In the genomic region with DNA sequence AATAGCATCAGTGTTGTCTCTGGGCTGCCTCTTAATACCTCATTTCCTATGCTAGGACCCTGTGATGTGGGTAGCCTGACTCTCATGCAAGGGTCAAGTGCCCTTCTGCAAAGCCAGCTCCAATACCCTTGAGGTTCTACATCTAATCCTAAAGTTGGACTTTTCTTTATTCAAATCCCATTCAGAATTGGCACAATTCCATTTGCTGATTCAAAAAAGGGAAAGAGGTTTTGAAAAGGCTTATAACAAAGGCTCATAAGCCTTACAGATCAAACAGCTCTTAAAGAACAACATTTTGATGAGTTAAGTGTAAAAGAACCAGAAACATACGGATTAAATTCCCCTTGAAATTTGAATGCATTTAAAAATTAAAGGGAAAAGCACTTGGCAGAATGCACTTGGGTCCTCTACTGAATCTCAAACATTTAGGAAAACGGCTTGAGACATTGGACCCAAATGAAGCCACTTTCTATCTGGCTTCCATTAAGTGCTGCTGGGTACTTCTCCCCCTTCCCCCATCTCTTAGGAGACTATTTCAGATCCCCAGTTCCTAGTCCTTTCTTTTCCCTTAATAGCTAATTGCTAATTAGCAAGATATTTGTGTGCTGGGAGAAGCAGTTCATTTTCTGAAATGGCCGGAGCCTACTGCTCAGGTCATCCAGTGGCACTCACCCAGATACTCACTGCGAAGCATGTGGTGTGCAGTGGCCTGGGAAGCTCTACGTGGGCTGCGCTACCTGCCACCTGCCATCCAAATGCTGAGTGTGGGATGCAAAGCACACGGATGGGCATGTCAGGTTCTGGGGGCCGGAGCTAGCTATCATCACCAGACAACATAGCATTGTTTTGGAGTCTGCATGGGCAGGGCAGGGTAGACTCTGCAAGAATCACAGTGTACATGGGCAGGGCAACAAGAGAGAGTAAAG, we compare ENCODE assay signal across 20 mouse cellular contexts.
DNase-seq lines count a peak whose midpoint lies in the region; ATAC-seq and TF ChIP-seq lines count a peak whose summit lies in the region.
"Had no signal": no experiment of that assay in that cellular context is flagged by ENCODE, and none has a peak within 500 bp of the region (broad histone marks: within the 10 kb centered on the region; RNA-seq: fewer than 3 reads in every experiment).

No protein-coding gene starts in this region.

- H3K4me2 ChIP-seq in forebrain, embryonic 12.5 days = no peak overlapping the region
- no peak overlapping the region for H3K4me2 ChIP-seq in forebrain, embryonic 11.5 days (ENCODE audit: low read depth, low read length, severe bottlenecking)
- no peak overlapping the region for H3K4me2 ChIP-seq in midbrain, embryonic 14.5 days (ENCODE audit: low read length)
- H3K4me2 ChIP-seq in midbrain, postnatal 0 days (ENCODE audit: low read depth, low read length, poor library complexity, severe bottlenecking) = no peak overlapping the region
- no peak overlapping the region for H3K4me2 ChIP-seq in neural tube, embryonic 15.5 days
- H3K4me2 ChIP-seq: embryonic facial prominence, embryonic 15.5 days; heart, embryonic 12.5 days; intestine, embryonic 15.5 days; liver, embryonic 11.5 days; lung, embryonic 15.5 days had no signal

- H3K36me3 ChIP-seq in forebrain, embryonic 12.5 days (replicated peaks) = no peaks in the 10 kb centered on the region
- no peaks in the 10 kb centered on the region for H3K36me3 ChIP-seq in forebrain, embryonic 11.5 days (ENCODE audit: control insufficient read depth, insufficient read depth, low read length)
- no peaks in the 10 kb centered on the region for H3K36me3 ChIP-seq in midbrain, embryonic 14.5 days (ENCODE audit: control insufficient read depth, insufficient read depth, low read length)
- H3K36me3 ChIP-seq in midbrain, postnatal 0 days (ENCODE audit: insufficient read depth, low read length) = no peaks in the 10 kb centered on the region
- no peaks in the 10 kb centered on the region for H3K36me3 ChIP-seq in neural tube, embryonic 15.5 days
- H3K36me3 ChIP-seq: embryonic facial prominence, embryonic 15.5 days; forebrain, embryonic 10.5 days; heart, embryonic 12.5 days; intestine, embryonic 15.5 days; limb, embryonic 10.5 days; lung, embryonic 15.5 days had no signal

- H3K27ac ChIP-seq in forebrain, embryonic 12.5 days = no peak overlapping the region
- H3K27ac ChIP-seq in forebrain, embryonic 11.5 days (ENCODE audit: low read depth, low read length) = no peak overlapping the region
- no peak overlapping the region for H3K27ac ChIP-seq in midbrain, embryonic 14.5 days (replicated peaks; ENCODE audit: low read depth, low read length)
- H3K27ac ChIP-seq in midbrain, postnatal 0 days (ENCODE audit: low read depth, low read length) = no peak overlapping the region
- H3K27ac ChIP-seq in neural tube, embryonic 15.5 days (replicated peaks) = 0 out of 2 replicates have a peak overlapping the region, but pooled peaks have one; percentile 7
- no peak overlapping the region for H3K27ac ChIP-seq in layer of hippocampus, adult 2 months
- H3K27ac ChIP-seq: embryonic facial prominence, embryonic 15.5 days; forebrain, embryonic 10.5 days; intestine, embryonic 15.5 days; kidney, postnatal 0 days; left cerebral cortex, adult 2 months; limb, embryonic 10.5 days; lung, embryonic 15.5 days had no signal

- H3K27me3 ChIP-seq in forebrain, embryonic 12.5 days = peaks cover 22% of the 10 kb centered on the region
- H3K27me3 ChIP-seq in forebrain, embryonic 11.5 days (ENCODE audit: control insufficient read depth, insufficient read depth, low read length) = peaks cover 8% of the 10 kb centered on the region; the same call in 1 of the 2 replicates
- H3K27me3 ChIP-seq in midbrain, embryonic 14.5 days (ENCODE audit: control insufficient read depth, insufficient read depth, low read length) = no peaks in the 10 kb centered on the region
- no peaks in the 10 kb centered on the region for H3K27me3 ChIP-seq in midbrain, postnatal 0 days (ENCODE audit: insufficient read depth, low read length)
- H3K27me3 ChIP-seq in neural tube, embryonic 15.5 days (replicated peaks) = no peaks in the 10 kb centered on the region
- H3K27me3 ChIP-seq: CH12.LX; embryonic facial prominence, embryonic 15.5 days; heart, embryonic 12.5 days; intestine, embryonic 15.5 days; lung, embryonic 15.5 days had no signal

- H3K9me3 ChIP-seq in forebrain, embryonic 12.5 days = no peaks in the 10 kb centered on the region
- no peaks in the 10 kb centered on the region for H3K9me3 ChIP-seq in forebrain, embryonic 11.5 days (ENCODE audit: control insufficient read depth, low read length)
- no peaks in the 10 kb centered on the region for H3K9me3 ChIP-seq in midbrain, embryonic 14.5 days (ENCODE audit: control insufficient read depth, low read length)
- H3K9me3 ChIP-seq in midbrain, postnatal 0 days (ENCODE audit: low read length) = no peaks in the 10 kb centered on the region
- H3K9me3 ChIP-seq in neural tube, embryonic 15.5 days (replicated peaks) = no peaks in the 10 kb centered on the region
- H3K9me3 ChIP-seq: embryonic facial prominence, embryonic 15.5 days; forebrain, embryonic 10.5 days; heart, embryonic 12.5 days; intestine, embryonic 15.5 days; limb, embryonic 10.5 days; lung, embryonic 15.5 days had no signal

- ATAC-seq in forebrain, embryonic 12.5 days (ENCODE audit: low FRiP score) = peak; percentile 51; the same call in 1 of the 2 replicates
- ATAC-seq in forebrain, embryonic 11.5 days (replicated peaks; ENCODE audit: low FRiP score) = no peak
- no peak for ATAC-seq in midbrain, embryonic 14.5 days (ENCODE audit: low FRiP score, low TSS enrichment)
- ATAC-seq in midbrain, postnatal 0 days (ENCODE audit: low FRiP score) = no peak
- peak; percentile 50; the same call in 1 of the 2 replicates for ATAC-seq in neural tube, embryonic 15.5 days (ENCODE audit: low FRiP score)
- ATAC-seq: intestine, embryonic 15.5 days had no signal

- no peak for TF ChIP-seq CTCF in midbrain, postnatal 0 days (IDR thresholded peaks at IDR 0.05)
- no peak for TF ChIP-seq CTCF in layer of hippocampus, adult 2 months (conservative IDR thresholded peaks at IDR 0.05)

- H3K4me1 ChIP-seq in forebrain, embryonic 12.5 days = peaks cover 12% of the 10 kb centered on the region
- peaks cover 3% of the 10 kb centered on the region; the same call in 1 of the 2 replicates for H3K4me1 ChIP-seq in forebrain, embryonic 11.5 days (replicated peaks; ENCODE audit: control insufficient read depth, insufficient read depth, low read length)
- 0 out of 2 replicates have a peak, but pooled peaks cover 4% of the 10 kb centered on the region for H3K4me1 ChIP-seq in midbrain, embryonic 14.5 days (ENCODE audit: control insufficient read depth, insufficient read depth, low read length)
- no peaks in the 10 kb centered on the region for H3K4me1 ChIP-seq in midbrain, postnatal 0 days (ENCODE audit: insufficient read depth, low read length)
- peaks cover 9% of the 10 kb centered on the region for H3K4me1 ChIP-seq in neural tube, embryonic 15.5 days
- H3K4me1 ChIP-seq: embryonic facial prominence, embryonic 15.5 days; intestine, embryonic 15.5 days; limb, embryonic 10.5 days; lung, embryonic 15.5 days had no signal

- WGBS in forebrain, embryonic 12.5 days = 41% methylated on average over 8 of the region's 8 CpGs
- WGBS in forebrain, embryonic 11.5 days = 66% methylated on average over 8 of the region's 8 CpGs
- 78% methylated on average over 8 of the region's 8 CpGs for whole genome bisulfite sequencing in midbrain, embryonic 14.5 days
- 66% methylated on average over 8 of the region's 8 CpGs for WGBS in midbrain, postnatal 0 days
- WGBS in neural tube, embryonic 15.5 days = 57% methylated on average over 8 of the region's 8 CpGs

- H3K4me3 ChIP-seq in forebrain, embryonic 12.5 days (replicated peaks) = no peak overlapping the region
- H3K4me3 ChIP-seq in forebrain, embryonic 11.5 days (ENCODE audit: low read depth, low read length) = no peak overlapping the region
- no peak overlapping the region for H3K4me3 ChIP-seq in midbrain, embryonic 14.5 days (replicated peaks; ENCODE audit: low read depth, low read length)
- H3K4me3 ChIP-seq in midbrain, postnatal 0 days (ENCODE audit: low read depth, low read length) = no peak overlapping the region
- no peak overlapping the region for H3K4me3 ChIP-seq in neural tube, embryonic 15.5 days (replicated peaks)
- no peak overlapping the region for H3K4me3 ChIP-seq in layer of hippocampus, adult 2 months
- H3K4me3 ChIP-seq: embryonic facial prominence, embryonic 15.5 days; forebrain, embryonic 10.5 days; heart, embryonic 12.5 days; intestine, embryonic 15.5 days; left cerebral cortex, adult 2 months; limb, embryonic 10.5 days; lung, embryonic 15.5 days had no signal

- DNase-seq in forebrain, embryonic 11.5 days (ENCODE audit: low spot score) = no peak
- DNase-seq in midbrain, embryonic 14.5 days = peak; percentile 40
- no peak for DNase-seq in midbrain, postnatal 0 days (ENCODE audit: low spot score)
- DNase-seq in cerebellum, adult 8-10 months = peak; percentile 92
- DNase-seq in spleen, adult 18-20 months = no peak
- no peak for DNase-seq in layer of hippocampus, adult 2 months (ENCODE audit: low spot score in 2 of 2)
- DNase-seq: heart, postnatal 4 days; thymus, postnatal 4 days had no signal

- no peak overlapping the region for H3K9ac ChIP-seq in forebrain, embryonic 12.5 days
- H3K9ac ChIP-seq in forebrain, embryonic 11.5 days (ENCODE audit: low read length) = no peak overlapping the region
- no peak overlapping the region for H3K9ac ChIP-seq in midbrain, embryonic 14.5 days (replicated peaks; ENCODE audit: low read length)
- H3K9ac ChIP-seq in midbrain, postnatal 0 days (replicated peaks; ENCODE audit: low read length, poor library complexity, severe bottlenecking) = no peak overlapping the region
- H3K9ac ChIP-seq in neural tube, embryonic 15.5 days (replicated peaks) = no peak overlapping the region
- H3K9ac ChIP-seq: embryonic facial prominence, embryonic 15.5 days; heart, embryonic 12.5 days; intestine, embryonic 15.5 days; lung, embryonic 15.5 days had no signal

Comparison
In these comparisons a context has a peak if more than half of its experiments do, and no peak if none do; other contexts are left out.
1. ATAC-seq: peak in forebrain, embryonic 12.5 days (single experiment) and neural tube, embryonic 15.5 days (single experiment); none in forebrain, embryonic 11.5 days (single experiment), midbrain, embryonic 14.5 days (single experiment) and midbrain, postnatal 0 days (single experiment).
2. DNase-seq: peak in midbrain, embryonic 14.5 days (single experiment) and cerebellum, adult 8-10 months (single experiment); none in forebrain, embryonic 11.5 days (single experiment), midbrain, postnatal 0 days (single experiment), spleen, adult 18-20 months (0 of 2) and layer of hippocampus, adult 2 months (0 of 2).